8 mouse cellular contexts compared by ENCODE assay signal in the genomic region with DNA sequence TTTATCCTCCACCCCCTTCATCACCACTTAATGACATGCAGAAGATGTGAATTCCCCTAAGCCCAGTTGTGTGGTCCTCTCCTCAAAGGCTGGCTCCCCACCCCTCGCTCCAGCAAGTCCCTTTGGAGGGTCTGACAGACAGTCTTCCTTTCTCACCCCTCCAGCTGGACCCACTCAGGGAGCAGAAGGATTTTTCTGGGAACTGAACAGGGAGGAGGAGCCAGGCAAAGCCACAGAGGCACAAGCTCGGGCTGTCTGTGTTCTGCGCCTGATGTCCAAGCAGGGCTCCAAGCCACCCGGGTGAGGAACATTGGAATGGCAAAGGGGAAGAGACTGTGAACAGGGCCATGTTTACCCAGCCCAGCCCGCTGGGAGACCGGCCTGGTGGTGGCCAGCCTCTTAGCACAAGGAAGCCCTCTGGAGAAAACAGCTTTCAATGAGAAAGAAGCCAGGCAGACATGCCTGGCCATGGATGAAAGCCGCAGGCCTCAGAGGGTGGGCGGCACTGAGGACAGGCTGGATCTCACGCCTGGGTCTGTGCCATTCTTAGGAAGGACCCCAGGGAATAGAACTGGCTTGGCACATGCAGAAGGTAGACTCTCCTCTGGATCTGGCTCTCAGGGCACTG.
DNase-seq lines count a peak whose midpoint lies in the region; ATAC-seq and TF ChIP-seq lines count a peak whose summit lies in the region.

No protein-coding gene starts in this region.

- no peak for TF ChIP-seq CTCF in brain, embryonic 14.5 days (IDR thresholded peaks at IDR 0.05; ENCODE audit: borderline replicate concordance, extremely low read depth, insufficient read depth, insufficient read length)
- TF ChIP-seq CTCF in lung, postnatal 0 days (IDR thresholded peaks at IDR 0.05) = no peak

- intact Hi-C loops in heart, postnatal 10 days (cut with DNase I) = no loop called here

- no peak for TF ChIP-seq POLR2A in brain, embryonic 14.5 days (IDR thresholded peaks at IDR 0.05; ENCODE audit: borderline replicate concordance, extremely low read depth, insufficient read depth, insufficient read length, poor library complexity, severe bottlenecking)

- H3K9me3 ChIP-seq in lung, postnatal 0 days (ENCODE audit: low read length) = no peaks in the 10 kb centered on the region

- 0 out of 2 replicates have a peak overlapping the region, but pooled peaks have one; percentile 26 for H3K27ac ChIP-seq in lung, postnatal 0 days (ENCODE audit: low read length)

- peak; percentile 86 for ATAC-seq in lung, postnatal 0 days
- ATAC-seq in activated CD4-positive, CD25-positive, alpha-beta regulatory T cell, adult 4 months = no peak

- no peaks in the 10 kb centered on the region for H3K4me1 ChIP-seq in lung, postnatal 0 days (ENCODE audit: insufficient read depth, low read depth, low read length)

- no peak overlapping the region for H3K9ac ChIP-seq in lung, postnatal 0 days (replicated peaks; ENCODE audit: low read depth)

- H3K4me2 ChIP-seq in lung, postnatal 0 days (replicated peaks; ENCODE audit: low read depth, low read length) = no peak overlapping the region

- no peak overlapping the region for H3K4me3 ChIP-seq in lung, postnatal 0 days (ENCODE audit: low read depth, low read length)

- TF ChIP-seq EP300 in lung, postnatal 0 days (IDR thresholded peaks at IDR 0.05) = no peak

- H3K27me3 ChIP-seq in lung, postnatal 0 days (replicated peaks; ENCODE audit: insufficient read depth, low read length) = no peaks in the 10 kb centered on the region

- DNase-seq in heart, adult 11 months = peak; percentile 95
- DNase-seq in heart, adult 8-10 months (ENCODE audit: low spot score) = no peak
- DNase-seq in brain, embryonic 14.5 days (ENCODE audit: low read depth) = peak; percentile 70
- peak; percentile 57 to 64 for DNase-seq in heart, postnatal 10 days
- DNase-seq in lung, postnatal 0 days (ENCODE audit: low spot score) = peak; percentile 60
- DNase-seq in cerebellum, adult 11-12 months = no peak
- no peak for DNase-seq in right cerebral cortex, postnatal 25 days

- H3K36me3 ChIP-seq in lung, postnatal 0 days (ENCODE audit: insufficient read depth, low read length) = no peaks in the 10 kb centered on the region

- 14% methylated on average over 9 of the region's 9 CpGs for WGBS in lung, postnatal 0 days

Comparison
In these comparisons a context has a peak if more than half of its experiments do, and no peak if none do; other contexts are left out.
1. DNase-seq: peak in heart, adult 11 months (single experiment), brain, embryonic 14.5 days (single experiment), heart, postnatal 10 days (2 of 2) and lung, postnatal 0 days (single experiment); none in heart, adult 8-10 months (single experiment), cerebellum, adult 11-12 months (single experiment) and right cerebral cortex, postnatal 25 days (single experiment).